Mouse (Mus musculus) forebrain, embryonic 15.5 days (tissue): ENCODE measurements at regions not wholly inside any gene's neighbourhood (a gene's known extent, or its start where the extent isn't known, plus 50 kb on each side); places are given as distances from the start of the nearest gene placed in this dataset.

Source experiments
- ATAC-seq: fragments of 200-750 bp; cut with Nextera tagmentation; replicated peaks from 2 replicates; pipeline ENCODE4 v1.8.0; 2017; ENCODE audit warnings: mild to moderate bottlenecking, moderate TSS enrichment, moderate library complexity
- H3K27ac ChIP-seq: fragments of 300-500 bp; sonication (generic); replicated peaks from 2 replicates; pipeline ENCODE4 v1.5.1; 2015; ENCODE audit warnings: mild to moderate bottlenecking, inconsistent platforms
- H3K27me3 ChIP-seq: fragments of 300-500 bp; sonication (generic); 2 replicates; pipeline ENCODE4 v1.6.1; 2015; ENCODE audit warnings: inconsistent platforms
- H3K36me3 ChIP-seq: fragments of 300-500 bp; sonication (generic); 2 replicates; pipeline ENCODE4 v1.6.1; 2015; ENCODE audit warnings: mild to moderate bottlenecking, inconsistent platforms
- H3K4me1 ChIP-seq: fragments of 300-500 bp; sonication (generic); 2 replicates; pipeline ENCODE4 v1.6.1; 2015; ENCODE audit warnings: inconsistent platforms
- H3K4me2 ChIP-seq: fragments of 300-500 bp; sonication (generic); replicated peaks from 2 replicates; pipeline ENCODE4 v1.6.1; 2015; ENCODE audit warnings: mild to moderate bottlenecking, inconsistent platforms
- H3K4me3 ChIP-seq: fragments of 300-500 bp; sonication (generic); 2 replicates; pipeline ENCODE4 v1.5.1; 2015; ENCODE audit warnings: mild to moderate bottlenecking, inconsistent platforms
- H3K9ac ChIP-seq: fragments of 300-500 bp; sonication (generic); replicated peaks from 2 replicates; pipeline ENCODE4 v1.6.1; 2015; ENCODE audit warnings: mild to moderate bottlenecking, inconsistent platforms
- H3K9me3 ChIP-seq: fragments of 300-500 bp; sonication (generic); 2 replicates; pipeline ENCODE4 v1.6.1; 2016; ENCODE audit warnings: inconsistent platforms
- WGBS: fragments of 180-500 bp; shearing (Covaris S2); methylation state at CpG from one replicate; pipeline ENCODE4 v1.1.7; 2015; ENCODE audit warnings: mixed read lengths; 5-methylcytosine and 5-hydroxymethylcytosine counted together

DNA sequence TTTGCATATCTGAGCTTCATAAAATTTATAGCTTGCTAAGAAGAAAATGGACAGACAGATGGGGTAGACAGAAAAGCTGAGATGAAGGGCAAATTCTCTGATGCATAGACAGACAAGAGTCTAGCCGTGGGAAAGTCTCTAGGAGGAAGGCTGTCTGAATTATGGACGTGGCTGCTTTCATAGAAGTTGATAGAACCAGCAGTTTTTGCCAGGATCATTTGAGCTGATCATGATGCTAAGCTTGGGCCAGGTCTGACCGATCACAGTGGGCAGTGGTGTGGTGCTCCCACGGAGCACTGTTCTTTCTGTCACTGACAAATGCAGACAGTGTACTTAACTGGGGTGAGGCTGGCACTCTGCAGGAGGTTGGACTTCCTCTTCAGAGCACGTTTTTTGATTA is 405.0 kb upstream of the Ubash3b start:
- no peak for ATAC-seq
- 77% methylated on average over 5 of the region's 5 CpGs for WGBS
- H3K27ac ChIP-seq = no peak overlapping the region

DNA sequence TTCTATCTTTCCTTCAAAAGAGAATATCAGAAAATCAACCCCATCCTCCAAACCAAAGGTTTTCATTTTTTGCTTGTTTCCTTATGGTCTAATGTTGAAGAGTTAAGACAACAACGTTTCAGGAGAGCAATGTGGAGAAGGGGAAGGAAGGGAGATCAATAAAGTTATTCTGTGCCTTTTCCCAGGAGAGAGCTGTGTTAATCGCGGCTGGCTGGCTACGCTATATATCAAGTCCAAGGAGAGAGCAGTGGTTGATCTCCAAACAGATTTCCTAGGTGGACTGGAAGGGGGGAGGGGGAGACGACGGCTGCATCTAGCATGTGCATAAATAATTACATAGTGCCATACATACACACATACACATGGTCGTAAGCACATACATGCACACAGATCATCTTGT is 404.3 kb upstream of the Ubash3b start:
- 83% methylated on average over 7 of the region's 7 CpGs for WGBS
- H3K4me1 ChIP-seq = no peaks in the 10 kb centered on the region
- no peak overlapping the region for H3K4me3 ChIP-seq
- H3K36me3 ChIP-seq = no peaks in the 10 kb centered on the region
- no peak overlapping the region for H3K27ac ChIP-seq
- H3K27me3 ChIP-seq = no peaks in the 10 kb centered on the region
- no peak overlapping the region for H3K9ac ChIP-seq
- H3K9me3 ChIP-seq = no peaks in the 10 kb centered on the region
- no peak for ATAC-seq
- H3K4me2 ChIP-seq = no peak overlapping the region

More for the DNA sequence above, 405.0 kb upstream of the Ubash3b start:
- H3K4me3 ChIP-seq = no peak overlapping the region
- H3K36me3 ChIP-seq = no peaks in the 10 kb centered on the region
- no peaks in the 10 kb centered on the region for H3K27me3 ChIP-seq
- no peaks in the 10 kb centered on the region for H3K4me1 ChIP-seq
- H3K4me2 ChIP-seq = no peak overlapping the region
- no peak overlapping the region for H3K9ac ChIP-seq
- H3K9me3 ChIP-seq = no peaks in the 10 kb centered on the region

DNA sequence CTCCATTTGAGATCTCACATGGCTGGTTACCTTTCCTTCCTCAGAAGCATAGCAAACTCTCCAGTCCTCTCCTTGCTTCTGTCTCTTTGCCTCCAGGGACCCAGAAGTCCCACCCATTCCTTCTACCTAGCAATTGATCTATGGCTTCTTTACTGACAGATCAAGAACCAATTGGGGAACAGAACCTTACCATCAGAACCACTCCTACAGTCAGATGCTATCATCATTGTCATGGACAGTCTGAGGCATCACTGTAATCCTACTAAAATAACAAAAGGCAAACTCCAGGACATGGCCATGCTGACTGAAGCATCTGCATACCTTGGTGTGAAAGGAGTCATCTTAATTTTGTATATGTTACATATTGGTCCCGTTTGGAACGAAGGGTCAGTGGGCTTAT is 401.9 kb upstream of the Ubash3b start:
- Histone ChIP-seq H3K36me3 (no peaks in the 10 kb centered on the region), H3K27me3 (no peaks in the 10 kb centered on the region), H3K9me3 (no peaks in the 10 kb centered on the region), H3K27ac (no peak overlapping the region), H3K4me2 (no peak overlapping the region), H3K4me3 (no peak overlapping the region), H3K9ac (no peak overlapping the region), H3K4me1 (no peaks in the 10 kb centered on the region)
- ATAC-seq = no peak
- 95% methylated on average over 2 of the region's 2 CpGs for WGBS

DNA sequence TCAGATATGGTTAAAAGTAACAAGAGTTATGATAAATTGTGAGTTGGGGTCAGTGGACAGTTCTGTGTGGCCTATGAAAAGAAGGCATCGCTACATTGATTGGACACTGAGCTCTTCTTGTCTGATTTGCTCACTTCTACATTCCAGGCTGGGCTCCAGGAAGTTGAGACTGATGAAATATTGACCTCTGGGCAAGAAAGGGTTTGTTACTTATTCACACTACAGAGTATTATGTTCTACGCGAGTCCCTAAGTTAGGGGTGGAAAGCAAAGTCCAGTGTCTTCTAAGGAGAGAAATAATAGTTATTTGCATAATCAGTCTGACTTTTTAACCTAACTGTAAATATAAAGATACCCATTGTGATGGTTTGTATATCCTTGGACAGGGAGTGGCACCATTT is 397.0 kb upstream of the Ubash3b start:
- Histone ChIP-seq H3K36me3 (no peaks in the 10 kb centered on the region), H3K9me3 (no peaks in the 10 kb centered on the region), H3K27ac (no peak overlapping the region), H3K4me1 (no peaks in the 10 kb centered on the region), H3K27me3 (no peaks in the 10 kb centered on the region), H3K4me2 (no peak overlapping the region), H3K4me3 (no peak overlapping the region), H3K9ac (no peak overlapping the region)
- no peak for ATAC-seq
- WGBS = 95% methylated on average over 3 of the region's 3 CpGs

DNA sequence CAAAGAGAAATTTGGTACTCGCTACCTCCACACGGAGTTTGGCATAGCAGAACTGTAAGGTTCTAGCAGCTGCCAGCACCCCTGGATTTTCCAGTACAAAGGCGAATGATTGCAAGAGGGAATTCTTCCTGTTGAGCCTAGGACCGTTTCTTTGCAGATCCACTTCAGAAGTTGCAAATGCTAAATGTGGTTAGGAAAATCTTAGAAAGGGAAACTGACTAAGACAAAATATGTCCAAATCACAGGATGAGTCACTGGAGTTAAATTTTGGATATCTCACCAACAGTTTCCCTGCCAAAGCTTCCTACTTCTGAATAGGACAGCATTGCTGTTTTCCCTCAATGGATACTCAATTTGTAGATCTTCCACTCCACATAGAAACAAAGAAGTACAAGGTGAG is 395.4 kb upstream of the Ubash3b start:
- Histone ChIP-seq H3K4me3 (no peak overlapping the region), H3K9me3 (no peaks in the 10 kb centered on the region), H3K36me3 (no peaks in the 10 kb centered on the region), H3K4me2 (no peak overlapping the region), H3K4me1 (no peaks in the 10 kb centered on the region), H3K27ac (no peak overlapping the region), H3K27me3 (no peaks in the 10 kb centered on the region), H3K9ac (no peak overlapping the region)
- WGBS = 90% methylated on average over 4 of the region's 4 CpGs
- no peak for ATAC-seq

DNA sequence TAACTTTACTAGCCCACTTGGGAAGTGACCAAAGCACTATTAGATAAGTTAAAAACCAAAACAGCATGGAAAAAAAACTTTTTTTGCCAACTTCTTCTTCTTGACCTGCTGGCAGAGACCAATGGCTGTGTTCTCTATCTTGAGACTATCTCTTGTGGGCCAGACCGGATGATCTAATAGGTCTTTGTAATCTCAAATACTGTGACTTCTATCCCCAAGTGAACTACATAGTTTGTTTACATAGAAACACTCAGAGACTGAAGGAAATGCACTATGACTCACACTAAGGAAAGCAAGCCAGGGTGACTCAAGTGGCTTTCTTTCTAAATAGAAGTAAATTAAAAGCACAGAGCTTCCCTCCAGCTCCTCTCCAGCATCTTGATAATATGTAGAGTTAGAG is 384.3 kb upstream of the Ubash3b start:
- H3K9ac ChIP-seq = no peak overlapping the region
- no peak overlapping the region for H3K4me2 ChIP-seq
- no peaks in the 10 kb centered on the region for H3K9me3 ChIP-seq
- no peak for ATAC-seq
- H3K27ac ChIP-seq = no peak overlapping the region
- WGBS = 83% methylated on average over 1 of the region's 1 CpGs
- H3K36me3 ChIP-seq = no peaks in the 10 kb centered on the region
- H3K4me3 ChIP-seq = no peak overlapping the region
- peaks cover 3% of the 10 kb centered on the region; the same call in 1 of the 2 replicates for H3K4me1 ChIP-seq
- H3K27me3 ChIP-seq = no peaks in the 10 kb centered on the region

DNA sequence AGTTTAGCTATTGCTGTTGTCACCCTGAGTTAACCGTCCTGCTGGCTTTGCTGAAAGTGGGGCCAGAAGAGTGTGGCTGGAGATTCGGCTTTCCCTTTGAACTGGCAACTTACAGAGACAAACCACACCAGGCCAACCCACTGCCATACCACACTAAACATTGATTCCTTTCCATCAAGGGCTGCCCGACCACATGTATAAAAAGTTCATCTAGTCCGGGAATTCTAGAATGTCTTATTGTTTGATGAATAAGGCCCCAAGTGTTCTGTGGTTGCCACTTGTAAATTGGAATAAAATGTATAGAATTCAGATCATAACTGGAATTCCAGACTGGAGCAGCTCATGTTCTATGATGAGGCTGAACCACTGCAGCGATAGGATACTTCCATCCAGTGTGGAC is 381.0 kb upstream of the Ubash3b start:
- no peak for ATAC-seq
- WGBS = 86% methylated on average over 5 of the region's 5 CpGs
- no peak overlapping the region for H3K4me3 ChIP-seq

DNA sequence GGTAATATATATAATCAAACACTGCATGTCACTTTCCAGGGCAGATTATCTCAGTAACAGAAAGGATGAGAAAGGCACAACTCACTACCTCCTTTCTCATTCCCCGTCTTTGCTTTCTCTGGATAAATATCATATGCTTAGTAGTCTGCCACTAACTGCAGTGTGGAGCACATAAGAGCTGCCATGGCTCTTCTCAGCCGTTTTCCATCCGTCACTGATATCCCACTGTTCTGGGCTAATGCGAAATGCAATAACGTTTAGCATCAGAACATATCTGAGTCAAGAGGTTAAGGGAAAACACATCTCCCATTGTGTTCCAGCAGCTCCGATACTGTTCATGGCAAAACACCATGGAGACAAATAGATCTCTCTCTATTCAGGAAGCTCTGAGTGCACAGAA is 379.8 kb upstream of the Ubash3b start:
- 72% methylated on average over 6 of the region's 6 CpGs for WGBS
- no peak for ATAC-seq
- peak overlapping the region; percentile 11; the same call in 1 of the 2 replicates for H3K27ac ChIP-seq

More for the DNA sequence above, 381.0 kb upstream of the Ubash3b start:
- peaks cover 3% of the 10 kb centered on the region; the same call in 1 of the 2 replicates for H3K4me1 ChIP-seq
- H3K27ac ChIP-seq = no peak overlapping the region
- no peak overlapping the region for H3K4me2 ChIP-seq
- no peak overlapping the region for H3K9ac ChIP-seq
- no peaks in the 10 kb centered on the region for H3K36me3 ChIP-seq
- no peaks in the 10 kb centered on the region for H3K9me3 ChIP-seq
- H3K27me3 ChIP-seq = no peaks in the 10 kb centered on the region

DNA sequence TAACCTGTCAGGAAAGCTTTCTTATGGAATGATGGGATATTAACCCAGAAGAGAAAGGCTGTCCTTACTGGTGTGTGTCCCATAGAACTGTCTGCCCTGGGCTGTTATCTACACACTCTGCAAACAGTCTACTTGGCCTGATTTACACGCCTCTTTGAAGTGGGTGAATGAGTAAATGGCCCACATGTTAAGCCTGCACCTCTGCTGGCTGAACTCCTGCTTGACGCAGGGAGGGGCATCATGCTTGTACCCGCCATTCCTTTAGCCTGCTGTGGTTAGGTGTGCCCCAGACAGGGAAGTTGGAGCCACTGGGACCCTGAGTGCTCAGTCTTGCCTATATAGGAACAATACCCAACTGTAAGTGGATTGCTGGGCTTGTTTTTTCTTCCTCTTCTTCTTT is 371.3 kb upstream of the Ubash3b start:
- no peak for ATAC-seq
- 89% methylated on average over 3 of the region's 3 CpGs for WGBS

More for the DNA sequence above, 379.8 kb upstream of the Ubash3b start:
- no peaks in the 10 kb centered on the region for H3K36me3 ChIP-seq
- no peak overlapping the region for H3K4me3 ChIP-seq
- H3K9ac ChIP-seq = no peak overlapping the region
- no peaks in the 10 kb centered on the region for H3K27me3 ChIP-seq
- H3K4me2 ChIP-seq = no peak overlapping the region
- H3K9me3 ChIP-seq = no peaks in the 10 kb centered on the region
- peaks cover 3% of the 10 kb centered on the region; the same call in 1 of the 2 replicates for H3K4me1 ChIP-seq

DNA sequence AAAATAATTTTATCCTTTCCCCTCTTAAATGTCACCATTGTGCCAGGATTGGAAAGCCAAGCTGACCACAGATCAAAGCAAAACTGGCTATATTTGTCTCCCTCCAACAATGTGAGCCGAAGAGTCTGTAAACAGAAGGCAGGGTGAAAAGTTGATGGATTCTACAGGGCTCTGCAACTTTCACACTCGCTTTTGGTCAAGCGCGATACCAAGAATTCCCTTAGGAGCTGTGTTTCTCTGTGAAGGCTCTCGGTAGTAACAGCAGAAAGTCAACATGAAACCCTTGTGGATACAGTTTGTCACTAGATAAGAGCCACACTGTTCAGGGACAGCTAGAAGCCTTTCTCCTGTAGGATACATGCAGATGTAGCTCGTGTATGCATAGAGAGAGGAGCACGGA is 370.8 kb upstream of the Ubash3b start:
- Histone ChIP-seq H3K9ac (no peak overlapping the region), H3K4me2 (no peak overlapping the region), H3K27me3 (no peaks in the 10 kb centered on the region), H3K4me3 (no peak overlapping the region), H3K36me3 (peaks cover 3% of the 10 kb centered on the region), H3K9me3 (no peaks in the 10 kb centered on the region), H3K4me1 (0 out of 2 replicates have a peak, but pooled peaks cover 3% of the 10 kb centered on the region), H3K27ac (no peak overlapping the region)
- ATAC-seq = no peak
- whole genome bisulfite sequencing = 91% methylated on average over 7 of the region's 7 CpGs

More for the DNA sequence above, 371.3 kb upstream of the Ubash3b start:
- Histone ChIP-seq H3K4me1 (0 out of 2 replicates have a peak, but pooled peaks cover 3% of the 10 kb centered on the region), H3K4me2 (no peak overlapping the region), H3K36me3 (peaks cover 3% of the 10 kb centered on the region), H3K4me3 (no peak overlapping the region), H3K27ac (no peak overlapping the region), H3K9ac (no peak overlapping the region), H3K9me3 (no peaks in the 10 kb centered on the region), H3K27me3 (no peaks in the 10 kb centered on the region)

DNA sequence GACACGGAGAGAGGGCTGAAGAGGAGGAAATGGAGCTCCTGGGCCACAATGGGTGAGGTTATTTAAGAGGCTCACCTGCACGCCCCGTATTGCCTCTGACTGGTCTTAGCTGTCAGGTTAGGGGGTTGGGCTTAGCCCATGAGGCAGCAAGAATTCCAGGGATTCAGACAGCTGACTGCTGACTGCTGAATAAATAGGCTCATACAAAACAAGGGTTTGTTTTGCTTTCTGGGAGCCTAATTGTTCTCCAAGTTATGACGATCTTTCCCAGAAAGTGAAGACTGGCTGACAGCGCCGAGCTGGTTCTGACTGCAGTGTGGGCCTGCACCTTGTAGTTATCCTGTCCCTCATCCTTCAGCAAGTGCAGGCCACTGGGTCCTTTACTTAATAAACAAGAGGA is 370.1 kb upstream of the Ubash3b start:
- Histone ChIP-seq H3K4me2 (no peak overlapping the region), H3K4me1 (peaks cover 6% of the 10 kb centered on the region), H3K27ac (no peak overlapping the region), H3K27me3 (no peaks in the 10 kb centered on the region), H3K36me3 (peaks cover 3% of the 10 kb centered on the region), H3K9me3 (no peaks in the 10 kb centered on the region), H3K4me3 (no peak overlapping the region), H3K9ac (no peak overlapping the region)
- WGBS = 74% methylated on average over 6 of the region's 6 CpGs
- ATAC-seq = no peak

DNA sequence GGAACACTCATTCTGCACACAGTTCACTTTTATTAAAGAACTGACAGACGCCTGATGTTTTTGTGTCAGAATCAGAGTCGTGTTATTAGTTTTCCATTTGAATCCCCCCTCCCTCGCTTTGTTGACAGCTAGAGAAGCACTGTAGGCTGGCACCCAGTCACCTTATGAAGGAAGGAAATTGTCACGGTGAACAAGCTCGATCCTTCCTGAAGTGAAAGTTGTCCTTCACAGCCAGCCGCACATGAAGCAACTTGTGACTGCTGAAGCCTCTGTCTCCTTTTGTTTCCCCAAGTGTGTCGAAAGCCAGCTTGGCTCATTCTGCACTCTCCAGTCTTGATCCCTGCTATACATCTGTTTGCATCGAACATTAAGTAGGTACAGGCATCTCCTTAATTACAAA is 364.6 kb upstream of the Ubash3b start:
- 17% methylated on average over 8 of the region's 8 CpGs for WGBS
- H3K4me1 ChIP-seq = peaks cover 31% of the 10 kb centered on the region
- no peak for ATAC-seq
- H3K9me3 ChIP-seq = no peaks in the 10 kb centered on the region
- H3K4me2 ChIP-seq = no peak overlapping the region
- no peaks in the 10 kb centered on the region for H3K27me3 ChIP-seq
- H3K9ac ChIP-seq = no peak overlapping the region
- peaks cover 3% of the 10 kb centered on the region for H3K36me3 ChIP-seq
- peak overlapping the region; percentile 87 for H3K27ac ChIP-seq
- H3K4me3 ChIP-seq = no peak overlapping the region

DNA sequence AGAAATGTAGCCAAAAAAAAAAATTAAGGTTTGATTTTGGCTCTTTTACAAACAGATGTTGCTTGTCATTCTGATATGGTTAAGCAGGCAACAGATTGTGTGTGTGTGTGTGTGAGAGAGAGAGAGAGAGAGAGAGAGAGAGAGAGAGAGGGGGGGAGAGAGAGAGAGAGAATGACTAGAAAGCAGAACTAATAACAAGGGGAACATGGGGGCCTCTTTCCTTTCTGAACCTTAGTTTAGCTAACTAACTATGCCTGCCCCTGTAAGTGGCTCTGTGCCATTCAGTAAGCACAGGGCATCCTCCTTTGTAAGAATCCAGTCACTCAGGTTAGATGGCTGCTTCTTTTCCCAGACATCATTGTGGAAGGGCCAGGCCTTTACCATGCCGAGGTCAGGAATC is 364.0 kb upstream of the Ubash3b start:
- no peak overlapping the region for H3K4me3 ChIP-seq
- H3K27me3 ChIP-seq = no peaks in the 10 kb centered on the region
- H3K9ac ChIP-seq = peak overlapping the region; percentile 24; the same call in 1 of the 2 replicates
- H3K27ac ChIP-seq = peak overlapping the region; percentile 87
- WGBS = 31% methylated on average over 1 of the region's 1 CpGs
- 0 out of 2 replicates have a peak, but pooled peaks have one; percentile 15 for ATAC-seq
- H3K4me2 ChIP-seq = no peak overlapping the region
- peaks cover 3% of the 10 kb centered on the region for H3K36me3 ChIP-seq
- H3K9me3 ChIP-seq = no peaks in the 10 kb centered on the region
- peaks cover 31% of the 10 kb centered on the region for H3K4me1 ChIP-seq
